Mouse (Mus musculus): ENCODE data around the gene Zmynd11. TPM values are rescaled to one million over a fixed set of nuclear protein-coding genes. Genes with fewer than 3 reads are reported as not detected.

The Zmynd11 gene
- 123 and 132 TPM in 2 replicates for polyA plus RNA-seq (2014; fragmentation: Nextera tagmentation; extraction: Ambion mirVana)

DNA sequence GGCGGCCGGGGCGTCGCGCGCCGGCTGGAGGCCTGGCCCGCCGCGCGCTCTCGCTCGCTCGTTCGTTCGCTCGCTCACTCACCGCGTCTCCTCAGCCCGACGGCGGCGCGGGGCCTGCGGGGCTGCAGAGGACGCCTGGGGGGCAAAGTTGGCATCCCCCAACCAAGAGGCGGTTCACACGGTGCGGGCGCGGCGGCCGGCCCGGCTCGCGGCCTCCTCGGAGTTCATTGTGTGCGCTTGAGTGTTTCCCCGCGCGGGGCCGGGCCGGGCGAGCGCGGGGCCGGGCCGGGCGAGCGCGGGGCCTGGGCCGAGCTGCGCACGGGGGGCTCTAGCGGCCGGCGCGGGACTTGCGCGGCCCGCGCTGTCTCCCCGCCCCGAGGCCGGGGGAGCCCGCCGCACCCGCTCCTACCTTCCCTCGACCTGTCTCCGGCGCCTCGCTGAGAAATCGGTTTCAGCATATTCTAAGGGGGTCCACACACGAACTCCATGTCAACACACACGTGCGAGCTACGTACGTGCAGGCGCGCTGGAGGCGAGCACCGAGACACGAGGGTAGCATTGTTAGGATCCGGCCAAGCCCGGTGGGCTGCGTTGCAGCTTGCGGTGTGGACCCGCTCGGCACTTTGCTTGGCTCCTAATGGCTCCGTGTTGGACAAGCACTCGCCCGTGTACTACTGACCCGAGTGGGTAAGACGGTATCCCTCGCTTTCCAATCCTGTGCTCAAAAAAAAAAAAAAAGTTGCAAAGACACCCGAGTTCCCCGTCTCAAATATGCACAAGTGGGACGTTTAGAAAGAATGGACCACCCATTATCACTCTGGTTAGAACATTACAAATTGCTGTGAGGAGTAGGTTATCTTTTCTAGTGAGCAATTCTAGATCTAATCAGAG is at the start of gene Zmynd11:
TSS of gene Zmynd11 (minus strand) at position 685 of the 891 bp plus-strand sequence.
- Histone ChIP-seq H3K9me3 (replicated peaks; ENCODE audit: control insufficient read depth, low read length) (no peaks in the 10 kb centered on the region), H3K4me1 (ENCODE audit: control insufficient read depth, insufficient read depth, low read length) (no peaks in the 10 kb centered on the region; the same call in none of the 2 replicates), H3K4me3 (ENCODE audit: low read depth, low read length) (peak within 1 kb of the TSS; percentile 94), H3K9ac (replicated peaks; ENCODE audit: low read length) (peak within 1 kb of the TSS; percentile 100), H3K27ac (replicated peaks; ENCODE audit: low read depth, low read length) (peak within 1 kb of the TSS; percentile 100), H3K36me3 (replicated peaks; ENCODE audit: control insufficient read depth, insufficient read depth, low read depth, low read length) (no peaks in the 10 kb centered on the region), H3K4me2 (ENCODE audit: low read depth, low read length) (peak within 1 kb of the TSS; percentile 70), H3K27me3 (ENCODE audit: control insufficient read depth, insufficient read depth, low read length) (no peaks in the 10 kb centered on the region)
- peak; percentile 81 for ATAC-seq (replicated peaks; ENCODE audit: insufficient number of reproducible peaks, low FRiP score, low TSS enrichment, low read depth)
- under 1% methylated on average over 61 of the region's 98 CpGs for WGBS
- DNase-seq (ENCODE audit: low spot score), result peak; percentile 74

DNA sequence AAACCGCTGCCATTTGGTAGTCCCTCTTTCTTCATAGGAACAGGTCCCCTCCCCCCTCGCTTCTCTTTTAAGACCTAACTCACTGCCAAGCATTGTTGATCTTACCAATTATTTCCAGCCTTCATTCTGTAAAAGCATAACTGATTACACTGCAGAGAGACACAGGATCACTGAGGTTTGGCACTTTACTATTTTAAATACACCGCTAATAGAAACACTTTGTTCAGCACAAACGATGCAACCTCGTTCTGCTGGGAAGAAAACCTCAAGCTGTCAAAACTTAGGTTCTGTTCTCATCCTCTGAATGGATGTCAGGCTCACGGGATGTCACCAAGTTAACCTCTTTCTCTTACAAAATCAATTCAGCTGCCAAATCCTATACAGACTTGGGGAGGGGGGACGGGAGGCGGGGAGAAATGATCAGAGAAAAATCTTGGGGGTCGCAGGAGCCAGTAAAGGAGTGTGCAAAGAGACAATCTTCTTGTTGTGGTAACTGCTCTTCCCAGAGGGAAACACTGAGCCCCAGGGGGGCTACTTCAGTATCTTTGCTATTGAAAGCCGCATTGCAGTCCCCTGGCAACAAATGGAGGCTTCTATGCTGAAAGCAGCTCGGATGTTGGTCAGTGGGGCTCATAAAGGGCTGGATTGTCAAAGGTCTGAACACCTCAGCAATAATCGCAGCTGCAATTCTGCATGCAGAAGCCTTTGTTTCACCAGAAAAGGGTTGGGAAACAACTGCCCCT is 30.9 kb upstream of the Zmynd11 start:
- DNase-seq (ENCODE audit: low spot score), result peak; percentile 60
- Histone ChIP-seq H3K27me3 (ENCODE audit: control insufficient read depth, insufficient read depth, low read length) (no peaks in the 10 kb centered on the region), H3K4me1 (ENCODE audit: control insufficient read depth, insufficient read depth, low read length) (no peaks in the 10 kb centered on the region), H3K27ac (replicated peaks; ENCODE audit: low read depth, low read length) (no peak overlapping the region), H3K4me2 (ENCODE audit: low read depth, low read length) (peak overlapping the region; percentile 49), H3K9ac (replicated peaks; ENCODE audit: low read length) (peak overlapping the region; percentile 22; the same call in 1 of the 2 replicates), H3K4me3 (ENCODE audit: low read depth, low read length) (peak overlapping the region; percentile 20), H3K36me3 (replicated peaks; ENCODE audit: control insufficient read depth, insufficient read depth, low read depth, low read length) (no peaks in the 10 kb centered on the region), H3K9me3 (replicated peaks; ENCODE audit: control insufficient read depth, low read length) (no peaks in the 10 kb centered on the region)
- WGBS, result 4% methylated on average over 12 of the region's 12 CpGs
- peak; percentile 79 for ATAC-seq (replicated peaks; ENCODE audit: insufficient number of reproducible peaks, low FRiP score, low TSS enrichment, low read depth)

DNA sequence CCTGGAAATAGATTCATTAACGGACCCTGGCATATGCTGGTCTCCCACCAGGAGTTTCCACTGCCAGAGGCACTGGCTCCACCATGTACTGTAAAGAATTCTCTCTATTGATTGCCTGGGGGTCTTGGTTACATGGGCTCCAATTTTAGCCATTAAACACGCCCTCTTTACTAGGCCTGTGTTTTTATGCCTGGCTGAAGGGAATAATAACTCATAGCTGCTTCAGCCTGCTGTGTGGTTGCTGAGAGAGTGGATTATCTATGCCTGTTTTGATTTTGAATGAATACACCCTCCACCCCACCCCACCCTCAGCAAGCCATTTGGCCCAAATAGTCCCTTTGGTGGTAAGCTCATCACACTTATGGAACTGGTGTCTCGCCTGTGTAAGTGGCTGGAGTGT is 20.9 kb upstream of the Zmynd11 start:
- H3K9ac ChIP-seq (replicated peaks; ENCODE audit: low read length), result no peak overlapping the region
- H3K27ac ChIP-seq (replicated peaks; ENCODE audit: low read depth, low read length), result no peak overlapping the region
- no peaks in the 10 kb centered on the region for H3K4me1 ChIP-seq (ENCODE audit: control insufficient read depth, insufficient read depth, low read length)
- no peaks in the 10 kb centered on the region for H3K36me3 ChIP-seq (replicated peaks; ENCODE audit: control insufficient read depth, insufficient read depth, low read depth, low read length)
- DNase-seq (ENCODE audit: low spot score), result no peak
- H3K4me2 ChIP-seq (ENCODE audit: low read depth, low read length), result no peak overlapping the region
- 68% methylated on average over 3 of the region's 3 CpGs for WGBS
- no peaks in the 10 kb centered on the region for H3K27me3 ChIP-seq (ENCODE audit: control insufficient read depth, insufficient read depth, low read length)
- no peak for ATAC-seq (replicated peaks; ENCODE audit: insufficient number of reproducible peaks, low FRiP score, low TSS enrichment, low read depth)
- no peak overlapping the region for H3K4me3 ChIP-seq (ENCODE audit: low read depth, low read length)
- no peaks in the 10 kb centered on the region for H3K9me3 ChIP-seq (replicated peaks; ENCODE audit: control insufficient read depth, low read length)

DNA sequence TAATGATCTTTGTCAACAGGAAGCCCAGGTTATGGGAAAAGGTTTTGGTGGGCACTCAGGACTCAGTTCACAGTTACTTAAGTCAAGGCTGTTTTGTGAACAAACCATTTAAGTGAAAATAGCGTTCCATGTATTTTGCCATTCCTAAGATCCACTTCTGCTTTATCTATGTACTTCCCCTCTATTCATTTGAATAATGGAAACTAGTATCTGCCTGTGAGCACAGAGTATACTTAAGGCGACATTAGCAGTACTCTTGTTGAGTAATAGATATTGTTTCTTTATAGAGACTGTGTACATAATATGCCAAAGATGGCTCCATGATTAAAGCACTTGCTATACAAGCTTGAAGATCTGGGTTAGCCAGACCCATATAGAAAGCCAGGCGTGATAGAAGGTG is 18.6 kb upstream of the Zmynd11 start:
- Histone ChIP-seq H3K36me3 (replicated peaks; ENCODE audit: control insufficient read depth, insufficient read depth, low read depth, low read length) (no peaks in the 10 kb centered on the region), H3K4me2 (ENCODE audit: low read depth, low read length) (no peak overlapping the region), H3K4me3 (ENCODE audit: low read depth, low read length) (no peak overlapping the region), H3K27ac (replicated peaks; ENCODE audit: low read depth, low read length) (no peak overlapping the region), H3K4me1 (ENCODE audit: control insufficient read depth, insufficient read depth, low read length) (no peaks in the 10 kb centered on the region), H3K9me3 (replicated peaks; ENCODE audit: control insufficient read depth, low read length) (no peaks in the 10 kb centered on the region), H3K9ac (replicated peaks; ENCODE audit: low read length) (no peak overlapping the region), H3K27me3 (ENCODE audit: control insufficient read depth, insufficient read depth, low read length) (no peaks in the 10 kb centered on the region)
- no peak for DNase-seq (ENCODE audit: low spot score)
- no peak for ATAC-seq (replicated peaks; ENCODE audit: insufficient number of reproducible peaks, low FRiP score, low TSS enrichment, low read depth)
- 84% methylated on average over 3 of the region's 3 CpGs for WGBS

DNA sequence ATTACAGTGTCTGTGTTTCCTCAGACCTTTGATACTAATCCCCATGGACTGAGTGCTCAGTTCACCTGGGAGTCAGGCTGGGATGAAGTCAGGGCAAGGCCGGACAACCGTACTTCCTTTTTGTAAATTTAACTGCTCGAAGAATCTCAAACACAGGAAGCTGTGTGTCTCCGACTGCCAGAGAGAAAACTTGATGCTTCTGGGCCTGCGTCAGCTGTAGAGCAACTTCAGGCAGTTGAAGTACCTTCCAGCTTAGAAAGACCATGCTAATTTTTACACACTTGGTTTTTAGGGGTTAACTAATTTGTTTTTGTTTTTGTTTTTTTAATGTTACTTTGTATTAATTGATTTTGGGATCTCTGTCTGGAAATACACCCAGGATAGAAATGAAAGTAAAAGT is 10.8 kb upstream of the Zmynd11 start:
- Histone ChIP-seq H3K36me3 (replicated peaks; ENCODE audit: control insufficient read depth, insufficient read depth, low read depth, low read length) (no peaks in the 10 kb centered on the region), H3K9me3 (replicated peaks; ENCODE audit: control insufficient read depth, low read length) (no peaks in the 10 kb centered on the region), H3K4me2 (ENCODE audit: low read depth, low read length) (no peak overlapping the region), H3K4me3 (ENCODE audit: low read depth, low read length) (no peak overlapping the region), H3K27me3 (ENCODE audit: control insufficient read depth, insufficient read depth, low read length) (no peaks in the 10 kb centered on the region), H3K9ac (replicated peaks; ENCODE audit: low read length) (no peak overlapping the region), H3K4me1 (ENCODE audit: control insufficient read depth, insufficient read depth, low read length) (no peaks in the 10 kb centered on the region), H3K27ac (replicated peaks; ENCODE audit: low read depth, low read length) (no peak overlapping the region)
- WGBS, result 21% methylated on average over 5 of the region's 5 CpGs
- ATAC-seq (replicated peaks; ENCODE audit: insufficient number of reproducible peaks, low FRiP score, low TSS enrichment, low read depth) (no peak), DNase-seq (ENCODE audit: low spot score) (no peak)

DNA sequence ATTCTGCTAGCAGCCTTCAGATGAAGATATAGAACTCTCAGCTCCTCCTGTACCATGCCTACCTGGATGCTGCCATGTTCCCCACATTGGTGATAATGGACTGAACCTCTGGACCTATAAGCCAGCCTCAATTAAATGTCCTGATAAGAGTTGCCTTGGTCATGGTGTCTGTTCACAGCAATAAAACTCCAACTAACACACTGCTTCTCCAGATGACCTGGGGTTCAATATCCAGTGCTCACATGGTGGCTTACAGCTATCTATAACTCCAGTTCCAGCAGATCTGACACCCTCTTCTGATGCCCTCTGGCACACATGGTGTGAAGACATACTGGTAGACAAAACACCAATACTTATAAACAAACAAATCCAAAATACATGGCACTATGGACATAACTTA is 8.9 kb upstream of the Zmynd11 start:
- ATAC-seq (replicated peaks; ENCODE audit: insufficient number of reproducible peaks, low FRiP score, low TSS enrichment, low read depth), result no peak
- DNase-seq (ENCODE audit: low spot score), result no peak
- H3K9me3 ChIP-seq (replicated peaks; ENCODE audit: control insufficient read depth, low read length), result no peaks in the 10 kb centered on the region
- H3K9ac ChIP-seq (replicated peaks; ENCODE audit: low read length), result no peak overlapping the region
- no peak overlapping the region for H3K4me2 ChIP-seq (ENCODE audit: low read depth, low read length)
- no peaks in the 10 kb centered on the region for H3K4me1 ChIP-seq (ENCODE audit: control insufficient read depth, insufficient read depth, low read length)
- no peaks in the 10 kb centered on the region for H3K36me3 ChIP-seq (replicated peaks; ENCODE audit: control insufficient read depth, insufficient read depth, low read depth, low read length)
- H3K4me3 ChIP-seq (ENCODE audit: low read depth, low read length), result no peak overlapping the region
- H3K27ac ChIP-seq (replicated peaks; ENCODE audit: low read depth, low read length), result no peak overlapping the region
- no peaks in the 10 kb centered on the region for H3K27me3 ChIP-seq (ENCODE audit: control insufficient read depth, insufficient read depth, low read length)

DNA sequence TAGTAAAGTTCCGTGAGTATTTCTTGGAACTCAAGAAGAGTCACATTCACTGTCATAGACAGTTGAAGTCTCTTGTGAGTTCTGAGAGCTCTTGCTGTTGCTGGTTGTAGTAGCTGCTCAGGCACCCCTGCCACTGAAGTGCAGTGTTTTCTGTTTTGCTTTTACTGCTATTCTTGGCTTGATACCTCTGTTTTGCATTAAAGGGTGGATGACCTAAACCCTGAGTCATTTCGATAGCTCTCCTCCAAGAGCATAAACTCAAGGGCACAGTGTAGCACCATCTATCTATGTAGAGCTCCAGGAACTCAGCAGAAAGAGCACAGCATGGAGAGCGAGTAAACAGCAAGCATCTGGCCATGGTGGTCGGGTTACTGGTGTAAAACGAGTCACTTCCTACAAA is 2.1 kb upstream of the Zmynd11 start:
- 26% methylated on average over 5 of the region's 5 CpGs for WGBS
- ATAC-seq (replicated peaks; ENCODE audit: insufficient number of reproducible peaks, low FRiP score, low TSS enrichment, low read depth), result no peak
- H3K9me3 ChIP-seq (replicated peaks; ENCODE audit: control insufficient read depth, low read length), result no peaks in the 10 kb centered on the region

DNA sequence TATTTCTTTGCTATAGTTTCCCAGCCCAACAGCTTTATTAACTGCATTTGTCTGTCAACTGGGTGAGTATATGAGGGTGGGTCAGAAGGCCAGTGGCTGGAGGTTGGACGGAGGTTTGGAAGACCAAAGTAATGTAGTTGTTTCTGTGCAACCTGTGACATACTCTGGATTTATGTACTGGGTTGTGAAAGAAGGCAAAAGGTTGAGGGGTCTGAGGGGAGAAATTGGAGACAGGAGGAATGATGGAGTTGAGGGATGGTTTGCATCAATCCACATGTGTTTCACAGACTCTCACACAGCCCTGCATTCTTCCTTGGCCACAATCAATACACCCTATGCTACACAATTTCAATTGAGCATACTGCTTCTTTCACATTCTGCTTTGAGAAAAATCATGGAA is 1.4 kb upstream of the Zmynd11 start:
- H3K27ac ChIP-seq (replicated peaks; ENCODE audit: low read depth, low read length), result no peak overlapping the region
- no peak overlapping the region for H3K4me2 ChIP-seq (ENCODE audit: low read depth, low read length)
- H3K4me3 ChIP-seq (ENCODE audit: low read depth, low read length), result no peak overlapping the region
- WGBS, result 53% methylated on average over 1 of the region's 1 CpGs
- DNase-seq (ENCODE audit: low spot score) (peak; percentile 55), ATAC-seq (replicated peaks; ENCODE audit: insufficient number of reproducible peaks, low FRiP score, low TSS enrichment, low read depth) (no peak)
- H3K36me3 ChIP-seq (replicated peaks; ENCODE audit: control insufficient read depth, insufficient read depth, low read depth, low read length), result no peaks in the 10 kb centered on the region
- H3K4me1 ChIP-seq (ENCODE audit: control insufficient read depth, insufficient read depth, low read length), result no peaks in the 10 kb centered on the region; the same call in 1 of the 2 replicates
- no peaks in the 10 kb centered on the region for H3K27me3 ChIP-seq (ENCODE audit: control insufficient read depth, insufficient read depth, low read length)
- no peak overlapping the region for H3K9ac ChIP-seq (replicated peaks; ENCODE audit: low read length)
- no peaks in the 10 kb centered on the region for H3K9me3 ChIP-seq (replicated peaks; ENCODE audit: control insufficient read depth, low read length)

More for the DNA sequence above, 2.1 kb upstream of the Zmynd11 start:
- DNase-seq (ENCODE audit: low spot score), result peak; percentile 18
- Histone ChIP-seq H3K36me3 (replicated peaks; ENCODE audit: control insufficient read depth, insufficient read depth, low read depth, low read length) (no peaks in the 10 kb centered on the region), H3K9ac (replicated peaks; ENCODE audit: low read length) (no peak overlapping the region), H3K4me1 (ENCODE audit: control insufficient read depth, insufficient read depth, low read length) (no peaks in the 10 kb centered on the region; the same call in 1 of the 2 replicates), H3K27ac (replicated peaks; ENCODE audit: low read depth, low read length) (no peak overlapping the region), H3K4me3 (ENCODE audit: low read depth, low read length) (no peak overlapping the region), H3K27me3 (ENCODE audit: control insufficient read depth, insufficient read depth, low read length) (no peaks in the 10 kb centered on the region), H3K4me2 (ENCODE audit: low read depth, low read length) (no peak overlapping the region)

Measured in embryonic facial prominence, embryonic 11.5 days (tissue).